Mouse (Mus musculus) cortical plate, adult 2 months (tissue): ENCODE data around the gene Cog4. TPM values are rescaled to one million over a fixed set of nuclear protein-coding genes. Genes with fewer than 3 reads are reported as not detected.
"Not testable (repeated sequence)": the region's sequence is repeated elsewhere in the genome, so short reads cannot be mapped to it uniquely, and the experiment has no call there.

ENCODE experiments used
- H3K27ac ChIP-seq: fragments of 200-500 bp; 2 replicates; pipeline ENCODE4 v1.5.1; 2012; ENCODE audit warnings: low read length, control low read depth, inconsistent platforms; ENCODE audit not compliant: insufficient read depth
- H3K4me1 ChIP-seq: fragments of 200-500 bp; 2 replicates; pipeline ENCODE4 v1.6.1; 2011; ENCODE audit warnings: low read length; ENCODE audit not compliant: control insufficient read depth, insufficient read depth
- H3K4me3 ChIP-seq: fragments of 200-500 bp; 2 replicates; pipeline ENCODE4 v1.5.1; 2011; ENCODE audit warnings: mild to moderate bottlenecking, low read length, control low read depth; ENCODE audit not compliant: insufficient read depth
- CTCF ChIP-seq: fragments of 200-500 bp; IDR thresholded peaks from 2 replicates; pipeline ENCODE4 v1.5.1; 2011; ENCODE audit warnings: mild to moderate bottlenecking, control low read depth, low read length; ENCODE audit not compliant: insufficient read depth; ENCODE audit errors: extremely low read depth
- POLR2A ChIP-seq: fragments of 200-500 bp; IDR thresholded peaks from 2 replicates; pipeline ENCODE4 v1.6.1; 2011; ENCODE audit warnings: mild to moderate bottlenecking, low read length, control low read depth; ENCODE audit not compliant: insufficient read depth; ENCODE audit errors: extremely low read depth
- polyA plus RNA-seq: library from polyadenylated mRNA; depleted of rRNA; stranded (reverse); fragments of >200 nt; gene quantifications from 2 replicates; pipeline ENCODE4 v1.2.3, GENCODE M21; 2012

Cog4 gene
- polyA plus RNA-seq, 1 experiment, result 41.8 TPM

- Histone ChIP-seq H3K27ac (peak within 1 kb of the TSS; percentile 82), H3K4me1 (peaks cover 1% of the 10 kb centered on the region; the same call in 1 of the 2 replicates), H3K4me3 (peak within 1 kb of the TSS; percentile 83)
- no peak for TF ChIP-seq CTCF
- peak; percentile 52; the same call in 1 of the 2 replicates for TF ChIP-seq POLR2A
Observed at GRCm38 (mm10) chr8:110919341-110920031, 73.1 kb downstream of the Cog4 start, which contains the start of gene St3gal2. Gene St3gal2, plus strand, starts transcription at chr8:110919922.

- Histone ChIP-seq H3K4me3 (peak overlapping the region; percentile 83), H3K4me1 (peaks cover 1% of the 10 kb centered on the region; the same call in 1 of the 2 replicates), H3K27ac (peak overlapping the region; percentile 82)
- TF ChIP-seq CTCF, result no peak
- no peak for TF ChIP-seq POLR2A
Observed at GRCm38 (mm10) chr8:110920032-110920772, 73.8 kb downstream of the Cog4 start.

DNA sequence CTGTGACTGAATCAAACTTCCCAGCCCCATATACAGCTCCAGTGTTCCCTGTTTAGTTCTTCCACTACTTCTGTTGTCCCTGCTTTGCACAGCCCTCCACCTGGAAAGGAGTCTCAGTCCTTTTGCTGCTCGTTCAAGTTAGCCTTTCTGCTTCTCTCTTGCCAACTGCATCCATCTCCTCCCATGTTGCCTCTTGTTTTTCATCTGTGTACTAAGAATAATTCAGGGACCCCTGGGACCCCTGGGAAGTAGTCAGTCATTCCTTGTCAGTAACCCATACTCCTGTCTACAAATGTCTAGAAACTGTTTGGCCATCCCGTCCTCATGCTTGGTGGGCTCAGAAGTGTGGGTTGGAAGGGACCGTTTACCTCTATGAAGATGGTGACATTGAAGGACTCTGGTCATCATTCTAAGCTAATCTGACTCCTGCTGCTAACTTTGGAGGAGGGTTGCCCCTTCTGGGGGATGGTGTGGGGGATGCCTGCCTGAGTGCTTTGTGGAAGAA, 74.4 kb downstream of the Cog4 start:
- Histone ChIP-seq H3K27ac (no peak overlapping the region), H3K4me3 (peak overlapping the region; percentile 83), H3K4me1 (peaks cover 1% of the 10 kb centered on the region; the same call in 1 of the 2 replicates)
- TF ChIP-seq POLR2A (no peak), CTCF (no peak)

DNA sequence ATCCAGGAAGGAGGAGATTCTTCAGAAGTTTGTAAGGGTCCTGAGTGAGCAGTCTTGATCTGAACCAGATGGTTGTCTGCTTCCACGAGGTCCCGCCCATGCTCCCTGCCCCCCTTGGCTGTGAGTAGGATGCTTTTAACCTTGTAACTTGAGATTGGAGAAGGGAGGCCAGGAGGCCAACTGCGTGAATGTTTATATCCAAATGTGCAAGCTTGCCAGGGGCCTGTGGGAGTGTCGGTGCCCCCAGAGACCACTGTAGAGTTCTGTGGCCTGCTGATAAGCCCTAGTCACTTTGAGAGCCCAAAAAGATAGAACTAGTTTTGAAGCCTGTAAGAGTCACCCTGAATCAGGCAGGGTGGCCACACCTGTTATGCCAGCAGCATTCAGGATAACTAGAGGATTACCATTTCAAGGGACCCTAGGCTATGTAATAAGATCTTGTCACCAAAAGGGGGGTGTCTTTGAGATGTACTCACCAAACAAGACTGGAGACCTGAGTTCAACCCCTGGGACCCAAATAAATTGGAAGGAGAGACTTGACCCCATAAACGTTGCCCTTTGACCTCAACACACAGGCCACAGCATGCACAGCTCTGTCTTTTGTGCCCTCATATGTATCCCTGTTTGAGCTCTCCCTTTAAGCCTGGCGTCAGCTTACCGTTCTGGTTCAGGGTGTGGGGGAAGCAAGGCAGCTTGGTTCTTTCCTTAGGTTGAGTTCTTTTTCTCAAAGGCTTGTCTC, 75.3 kb downstream of the Cog4 start:
- TF ChIP-seq CTCF, result no peak
- TF ChIP-seq POLR2A, result no peak
- H3K4me3 ChIP-seq, result peak overlapping the region; percentile 83; the same call in 1 of the 2 replicates
- no peak overlapping the region for H3K27ac ChIP-seq
- H3K4me1 ChIP-seq, result peaks cover 1% of the 10 kb centered on the region; the same call in 1 of the 2 replicates

DNA sequence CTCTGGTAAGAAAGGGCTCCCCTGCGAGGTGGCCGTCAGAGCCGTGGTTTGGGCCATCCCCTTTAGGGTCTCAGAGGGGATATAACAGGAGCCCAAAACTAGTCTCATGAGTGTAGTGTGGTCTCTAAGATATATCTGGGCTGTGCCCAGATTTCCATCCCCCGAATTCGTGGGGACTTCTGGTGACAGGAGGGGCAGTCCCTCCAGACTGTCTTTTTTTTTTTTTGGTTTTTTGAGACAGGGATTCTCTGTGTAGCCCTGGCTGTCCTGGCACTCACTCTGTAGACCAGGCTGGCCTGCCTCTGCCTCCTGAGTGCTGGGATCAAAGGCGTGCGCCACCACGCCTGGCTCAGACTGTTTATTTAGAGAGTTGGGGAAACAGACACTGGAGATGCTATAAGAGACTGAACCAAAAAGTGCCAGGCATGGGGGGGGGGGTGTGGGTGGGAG, 79.3 kb downstream of the Cog4 start:
- peaks cover 2% of the 10 kb centered on the region for H3K4me1 ChIP-seq
- H3K27ac ChIP-seq, result no peak overlapping the region
- H3K4me3 ChIP-seq, result no peak overlapping the region
- TF ChIP-seq POLR2A (no peak), CTCF (no peak)

GRCm38 (mm10) chr8:110926690-110927089, 80.3 kb downstream of the Cog4 start:
- Histone ChIP-seq H3K27ac (no peak overlapping the region), H3K4me3 (no peak overlapping the region), H3K4me1 (peaks cover 4% of the 10 kb centered on the region)
- TF ChIP-seq CTCF (no peak), POLR2A (no peak)

DNA sequence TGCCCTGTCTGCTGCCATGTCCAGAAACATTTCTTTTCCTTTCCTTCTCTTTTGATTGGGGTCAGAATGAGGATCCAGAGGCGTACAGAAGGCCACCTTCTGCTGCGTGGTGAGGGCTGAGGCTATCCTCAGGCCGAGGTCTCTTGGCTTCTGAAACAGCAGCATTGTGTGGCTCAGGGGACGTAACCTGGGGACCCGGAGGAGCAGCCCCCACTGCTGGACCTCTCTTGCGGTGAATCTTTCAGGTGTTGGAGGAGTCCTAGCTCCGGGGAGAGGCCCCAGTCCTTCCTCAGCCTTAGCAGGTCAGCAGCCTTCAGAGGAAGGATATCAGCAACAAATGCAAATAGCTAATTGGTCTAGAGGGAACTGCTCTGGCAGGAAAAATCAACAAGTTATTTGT, 82.0 kb downstream of the Cog4 start:
- peaks cover 4% of the 10 kb centered on the region for H3K4me1 ChIP-seq
- TF ChIP-seq POLR2A, result no peak
- no peak overlapping the region for H3K27ac ChIP-seq
- no peak overlapping the region for H3K4me3 ChIP-seq

DNA sequence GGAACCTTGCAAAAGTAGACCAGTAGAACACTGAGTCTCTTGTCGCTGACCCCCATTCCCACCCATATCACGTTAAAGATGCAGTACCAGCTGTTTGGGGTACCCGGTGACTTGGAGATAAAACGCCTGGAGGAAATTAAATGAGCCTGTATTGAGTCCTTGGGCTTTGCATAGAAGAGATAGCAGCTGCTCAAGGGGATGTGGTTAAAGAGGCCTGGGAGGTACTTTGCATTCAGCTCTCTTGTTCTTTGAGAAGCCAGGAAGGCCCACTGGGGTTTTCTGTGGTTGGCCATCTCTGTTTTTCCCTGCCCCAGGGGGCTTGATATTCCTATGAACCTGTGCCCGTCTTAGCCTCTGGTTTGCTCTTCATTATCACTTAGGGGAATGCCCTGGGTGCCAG, 82.7 kb downstream of the Cog4 start:
- Histone ChIP-seq H3K4me1 (peaks cover 4% of the 10 kb centered on the region), H3K4me3 (no peak overlapping the region), H3K27ac (no peak overlapping the region)
- no peak for TF ChIP-seq POLR2A
- no peak for TF ChIP-seq CTCF

DNA sequence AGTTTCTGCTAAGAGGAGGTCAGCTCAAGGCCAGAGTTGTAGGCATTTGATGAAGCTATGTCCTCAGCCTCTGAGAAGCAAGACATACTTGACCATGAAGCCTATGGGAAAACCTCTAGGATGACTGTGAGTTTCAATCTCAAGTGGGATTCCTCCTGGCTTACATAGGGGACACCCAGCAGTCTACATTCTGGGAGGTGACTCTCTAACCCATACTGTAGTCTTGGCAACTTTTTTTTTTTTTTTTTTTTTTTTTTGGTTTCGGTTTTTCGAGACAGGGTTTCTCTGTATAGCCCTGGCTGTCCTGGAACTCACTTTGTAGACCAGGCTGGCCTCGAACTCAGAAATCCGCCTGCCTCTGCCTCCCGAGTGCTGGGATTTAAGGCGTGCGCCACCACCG, 83.3 kb downstream of the Cog4 start:
- not testable (repeated sequence) for H3K4me3 ChIP-seq, H3K4me1 ChIP-seq

More for the DNA sequence above, 83.3 kb downstream of the Cog4 start:
- not testable (repeated sequence) for H3K27ac ChIP-seq
